Mouse (Mus musculus): ENCODE data around the gene Capn15. TPM values are rescaled to one million over a fixed set of nuclear protein-coding genes. Genes with fewer than 3 reads are reported as not detected.
A peak's percentile ranks its signal among the peaks of the same experiment; 100 is the strongest.

Capn15 gene
- polyA plus RNA-seq, 1 experiment from 2014 or later: 32.5 TPM

GRCm38 (mm10) chr17:26013711-26014110, 28.1 kb upstream of the Capn15 start:
- Histone ChIP-seq H3K9ac (no peak overlapping the region), H3K27me3 (no peaks in the 10 kb centered on the region), H3K4me1 (peaks cover 5% of the 10 kb centered on the region; the same call in 1 of the 2 replicates), H3K36me3 (peaks cover 57% of the 10 kb centered on the region), H3K27ac (no peak overlapping the region), H3K9me3 (replicated peaks) (no peaks in the 10 kb centered on the region), H3K4me3 (no peak overlapping the region), H3K4me2 (replicated peaks) (no peak overlapping the region)
- ATAC-seq (ENCODE audit: low FRiP score): no peak
- WGBS: 89% methylated on average over 10 of the region's 10 CpGs

- H3K27me3 ChIP-seq: no peaks in the 10 kb centered on the region
- H3K36me3 ChIP-seq: peaks cover 61% of the 10 kb centered on the region
- 0 out of 2 replicates have a peak overlapping the region, but pooled peaks have one; percentile 8 for H3K27ac ChIP-seq
- ATAC-seq (ENCODE audit: low FRiP score): peak; percentile 56
- no peak overlapping the region for H3K4me3 ChIP-seq
- H3K9ac ChIP-seq: no peak overlapping the region
- H3K9me3 ChIP-seq (replicated peaks): no peaks in the 10 kb centered on the region
- H3K4me2 ChIP-seq (replicated peaks): peak overlapping the region; percentile 13
- H3K4me1 ChIP-seq: peaks cover 5% of the 10 kb centered on the region; the same call in 1 of the 2 replicates
- 12% methylated on average over 15 of the region's 15 CpGs for WGBS
Measured at GRCm38 (mm10) chr17:26011841-26012460, 26.4 kb upstream of the Capn15 start.

- ATAC-seq (ENCODE audit: low FRiP score): peak; percentile 84
- Histone ChIP-seq H3K36me3 (peaks cover 69% of the 10 kb centered on the region), H3K4me1 (peaks cover 5% of the 10 kb centered on the region; the same call in 1 of the 2 replicates), H3K4me2 (replicated peaks) (no peak overlapping the region), H3K27ac (no peak overlapping the region), H3K27me3 (no peaks in the 10 kb centered on the region), H3K9me3 (replicated peaks) (no peaks in the 10 kb centered on the region), H3K4me3 (no peak overlapping the region), H3K9ac (no peak overlapping the region)
- 39% methylated on average over 4 of the region's 4 CpGs for WGBS
Measured at GRCm38 (mm10) chr17:26009540-26009939, 23.9 kb upstream of the Capn15 start.

GRCm38 (mm10) chr17:26008787-26009186, 23.2 kb upstream of the Capn15 start:
- no peaks in the 10 kb centered on the region for H3K9me3 ChIP-seq (replicated peaks)
- H3K4me3 ChIP-seq: no peak overlapping the region
- no peak overlapping the region for H3K27ac ChIP-seq
- no peak overlapping the region for H3K9ac ChIP-seq
- WGBS: 90% methylated on average over 7 of the region's 7 CpGs
- no peak overlapping the region for H3K4me2 ChIP-seq (replicated peaks)
- peaks cover 5% of the 10 kb centered on the region; the same call in 1 of the 2 replicates for H3K4me1 ChIP-seq
- peaks cover 68% of the 10 kb centered on the region for H3K36me3 ChIP-seq
- no peaks in the 10 kb centered on the region for H3K27me3 ChIP-seq
- ATAC-seq (ENCODE audit: low FRiP score): no peak

GRCm38 (mm10) chr17:26008331-26008730, 22.7 kb upstream of the Capn15 start:
- Histone ChIP-seq H3K9me3 (replicated peaks) (no peaks in the 10 kb centered on the region), H3K9ac (no peak overlapping the region), H3K27ac (no peak overlapping the region), H3K27me3 (no peaks in the 10 kb centered on the region), H3K4me2 (replicated peaks) (no peak overlapping the region), H3K36me3 (peaks cover 68% of the 10 kb centered on the region), H3K4me1 (peaks cover 5% of the 10 kb centered on the region; the same call in 1 of the 2 replicates), H3K4me3 (no peak overlapping the region)
- ATAC-seq (ENCODE audit: low FRiP score): no peak

GRCm38 (mm10) chr17:26007646-26008045, 22.1 kb upstream of the Capn15 start:
- Histone ChIP-seq H3K36me3 (peaks cover 70% of the 10 kb centered on the region), H3K4me2 (replicated peaks) (no peak overlapping the region), H3K27ac (no peak overlapping the region), H3K9ac (no peak overlapping the region), H3K9me3 (replicated peaks) (no peaks in the 10 kb centered on the region), H3K4me3 (no peak overlapping the region), H3K4me1 (peaks cover 5% of the 10 kb centered on the region; the same call in 1 of the 2 replicates), H3K27me3 (no peaks in the 10 kb centered on the region)
- WGBS: 77% methylated on average over 2 of the region's 2 CpGs
- no peak for ATAC-seq (ENCODE audit: low FRiP score)

GRCm38 (mm10) chr17:26005731-26006450, 20.3 kb upstream of the Capn15 start:
- 88% methylated on average over 10 of the region's 10 CpGs for WGBS

GRCm38 (mm10) chr17:26004711-26005110, 19.1 kb upstream of the Capn15 start:
- Histone ChIP-seq H3K36me3 (peaks cover 59% of the 10 kb centered on the region), H3K4me3 (no peak overlapping the region), H3K9me3 (replicated peaks) (no peaks in the 10 kb centered on the region), H3K4me2 (replicated peaks) (no peak overlapping the region), H3K9ac (no peak overlapping the region), H3K27ac (no peak overlapping the region), H3K27me3 (no peaks in the 10 kb centered on the region), H3K4me1 (no peaks in the 10 kb centered on the region)
- ATAC-seq (ENCODE audit: low FRiP score): no peak
- WGBS: 93% methylated on average over 15 of the region's 15 CpGs

More at GRCm38 (mm10) chr17:26005731-26006450, 20.3 kb upstream of the Capn15 start:
- no peak overlapping the region for H3K4me3 ChIP-seq
- no peak overlapping the region for H3K4me2 ChIP-seq (replicated peaks)
- H3K9ac ChIP-seq: 0 out of 2 replicates have a peak overlapping the region, but pooled peaks have one; percentile 28
- H3K36me3 ChIP-seq: peaks cover 66% of the 10 kb centered on the region
- no peaks in the 10 kb centered on the region for H3K4me1 ChIP-seq
- ATAC-seq (ENCODE audit: low FRiP score): no peak
- H3K27me3 ChIP-seq: no peaks in the 10 kb centered on the region
- no peaks in the 10 kb centered on the region for H3K9me3 ChIP-seq (replicated peaks)
- H3K27ac ChIP-seq: 0 out of 2 replicates have a peak overlapping the region, but pooled peaks have one; percentile 12

GRCm38 (mm10) chr17:26003864-26004263, 18.3 kb upstream of the Capn15 start:
- H3K27ac ChIP-seq: no peak overlapping the region
- no peak overlapping the region for H3K9ac ChIP-seq
- no peaks in the 10 kb centered on the region for H3K9me3 ChIP-seq (replicated peaks)
- H3K4me2 ChIP-seq (replicated peaks): no peak overlapping the region
- peaks cover 59% of the 10 kb centered on the region for H3K36me3 ChIP-seq
- no peaks in the 10 kb centered on the region for H3K4me1 ChIP-seq
- H3K27me3 ChIP-seq: no peaks in the 10 kb centered on the region
- no peak overlapping the region for H3K4me3 ChIP-seq
- no peak for ATAC-seq (ENCODE audit: low FRiP score)
- 84% methylated on average over 2 of the region's 2 CpGs for WGBS

- H3K4me2 ChIP-seq (replicated peaks): no peak overlapping the region
- H3K27me3 ChIP-seq: no peaks in the 10 kb centered on the region
- no peak for ATAC-seq (ENCODE audit: low FRiP score)
- H3K9ac ChIP-seq: no peak overlapping the region
- no peaks in the 10 kb centered on the region for H3K9me3 ChIP-seq (replicated peaks)
- H3K27ac ChIP-seq: no peak overlapping the region
- H3K4me3 ChIP-seq: no peak overlapping the region
- H3K36me3 ChIP-seq: peaks cover 63% of the 10 kb centered on the region
- no peaks in the 10 kb centered on the region for H3K4me1 ChIP-seq
- 89% methylated on average over 11 of the region's 11 CpGs for WGBS
Measured at GRCm38 (mm10) chr17:25998425-25998824, 12.8 kb upstream of the Capn15 start.

GRCm38 (mm10) chr17:25993489-25993888, 7.9 kb upstream of the Capn15 start:
- H3K27ac ChIP-seq: no peak overlapping the region
- H3K27me3 ChIP-seq: no peaks in the 10 kb centered on the region
- H3K4me1 ChIP-seq: no peaks in the 10 kb centered on the region
- no peak for ATAC-seq (ENCODE audit: low FRiP score)
- H3K9me3 ChIP-seq (replicated peaks): no peaks in the 10 kb centered on the region
- no peak overlapping the region for H3K4me3 ChIP-seq
- peaks cover 91% of the 10 kb centered on the region for H3K36me3 ChIP-seq
- H3K4me2 ChIP-seq (replicated peaks): no peak overlapping the region
- WGBS: 88% methylated on average over 3 of the region's 3 CpGs
- no peak overlapping the region for H3K9ac ChIP-seq

- Histone ChIP-seq H3K36me3 (peaks cover 86% of the 10 kb centered on the region), H3K4me3 (no peak overlapping the region), H3K27ac (no peak overlapping the region), H3K27me3 (no peaks in the 10 kb centered on the region), H3K9me3 (replicated peaks) (no peaks in the 10 kb centered on the region), H3K4me2 (replicated peaks) (no peak overlapping the region), H3K9ac (no peak overlapping the region), H3K4me1 (no peaks in the 10 kb centered on the region)
- 99% methylated on average over 4 of the region's 4 CpGs for WGBS
- no peak for ATAC-seq (ENCODE audit: low FRiP score)
Measured at GRCm38 (mm10) chr17:25992274-25992673, 6.7 kb upstream of the Capn15 start.

All from hindbrain, embryonic 12.5 days (tissue).